Comparison of ENCODE assay signal across 9 mouse cellular contexts in the genomic region with DNA sequence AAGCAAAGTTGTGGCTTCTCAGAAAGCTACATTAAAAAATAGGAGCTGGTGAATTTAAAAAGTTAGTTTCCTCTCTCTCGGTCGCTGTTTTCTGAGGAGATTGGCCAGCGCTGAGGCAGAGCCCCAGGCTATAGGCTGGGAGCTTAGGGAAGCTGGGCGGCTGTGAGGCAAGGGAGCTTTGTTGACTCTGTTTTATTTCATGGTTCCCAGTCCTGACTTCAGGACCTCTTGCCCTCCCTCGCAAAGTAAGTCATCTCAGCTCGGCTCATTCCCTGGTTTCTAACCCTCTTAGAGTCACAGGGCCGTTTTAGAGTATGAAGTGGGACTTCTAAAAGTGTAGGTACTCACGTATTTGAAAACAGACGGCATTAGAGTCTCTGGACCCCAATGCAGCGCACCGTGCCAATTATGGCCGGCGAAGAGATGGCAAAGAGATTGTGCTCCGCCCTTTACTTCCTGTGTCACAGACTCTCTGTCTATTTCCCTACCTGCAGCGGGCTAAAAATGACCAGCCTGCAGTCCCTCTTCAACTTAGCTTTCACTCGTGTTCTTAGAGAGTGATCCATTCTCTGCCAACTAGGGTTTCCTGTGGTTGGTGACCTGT. TPM values are rescaled to one million over a fixed set of nuclear protein-coding genes. Genes with fewer than 3 reads are reported as not detected.
DNase-seq lines count a peak whose midpoint lies in the region; ATAC-seq lines count a peak whose summit lies in the region.
"Had no signal": no experiment of that assay in that cellular context is flagged by ENCODE, and none has a peak within 500 bp of the region (broad histone marks: within the 10 kb centered on the region; RNA-seq: fewer than 3 reads in every experiment).

No protein-coding gene starts in this region.

- no peak for DNase-seq in kidney, adult 9 months
- DNase-seq in hindbrain, embryonic 14.5 days (ENCODE audit: low spot score): no peak
- no peak for DNase-seq in c-Kit-positive CD71-positive TER-119-positive erythroid progenitor cells, embryonic 14.5 days (ENCODE audit: low spot score)
- DNase-seq in right cerebral cortex, postnatal 36 days (ENCODE audit: low spot score in 2 of 2): no peak
- no peak for DNase-seq in gastrocnemius, postnatal 4 days (ENCODE audit: low spot score in 2 of 2)

- peak overlapping the region; percentile 47; the same call in 1 of the 2 replicates for H3K9ac ChIP-seq in kidney, embryonic 14.5 days (ENCODE audit: low read depth, low read length)
- peak overlapping the region; percentile 68 for H3K9ac ChIP-seq in hindbrain, embryonic 14.5 days
- peak overlapping the region; percentile 67 for H3K9ac ChIP-seq in midbrain, embryonic 13.5 days (replicated peaks)

- peaks cover 16% of the 10 kb centered on the region; the same call in 1 of the 2 replicates for H3K4me1 ChIP-seq in kidney, embryonic 14.5 days (ENCODE audit: control insufficient read depth, insufficient read depth, low read length)
- H3K4me1 ChIP-seq in brown adipose tissue, adult 24 weeks (ENCODE audit: control insufficient read depth, insufficient read depth, insufficient read length, low read length): no peaks in the 10 kb centered on the region
- peaks cover 36% of the 10 kb centered on the region for H3K4me1 ChIP-seq in hindbrain, embryonic 14.5 days (replicated peaks; ENCODE audit: control insufficient read depth, insufficient read depth, low read length)
- peaks cover 49% of the 10 kb centered on the region for H3K4me1 ChIP-seq in midbrain, embryonic 13.5 days (replicated peaks)

- 20% methylated on average over 16 of the region's 16 CpGs for WGBS in kidney, embryonic 14.5 days
- 25% methylated on average over 16 of the region's 16 CpGs for WGBS in hindbrain, embryonic 14.5 days
- 23% methylated on average over 16 of the region's 16 CpGs for WGBS in midbrain, embryonic 13.5 days

- peak overlapping the region; percentile 90 for H3K4me2 ChIP-seq in kidney, embryonic 14.5 days (replicated peaks; ENCODE audit: low read depth, low read length)
- H3K4me2 ChIP-seq in hindbrain, embryonic 14.5 days (replicated peaks): peak overlapping the region; percentile 96
- peak overlapping the region; percentile 93 for H3K4me2 ChIP-seq in midbrain, embryonic 13.5 days (replicated peaks)

- H3K36me3 ChIP-seq in kidney, embryonic 14.5 days (ENCODE audit: control insufficient read depth, insufficient read depth, low read length): no peaks in the 10 kb centered on the region
- no peaks in the 10 kb centered on the region for H3K36me3 ChIP-seq in hindbrain, embryonic 14.5 days (replicated peaks; ENCODE audit: control insufficient read depth, insufficient read depth)
- H3K36me3 ChIP-seq in midbrain, embryonic 13.5 days: no peaks in the 10 kb centered on the region

- H3K27me3 ChIP-seq in kidney, embryonic 14.5 days (ENCODE audit: control insufficient read depth, insufficient read depth, low read length): no peaks in the 10 kb centered on the region
- no peaks in the 10 kb centered on the region for H3K27me3 ChIP-seq in hindbrain, embryonic 14.5 days (ENCODE audit: control insufficient read depth, insufficient read depth, low read length)
- H3K27me3 ChIP-seq in midbrain, embryonic 13.5 days: peaks cover 2% of the 10 kb centered on the region; the same call in 1 of the 2 replicates
- H3K27me3 ChIP-seq: Patski had no signal

- ATAC-seq in kidney, embryonic 14.5 days (ENCODE audit: low FRiP score, low TSS enrichment): no peak
- ATAC-seq in hindbrain, embryonic 14.5 days (ENCODE audit: low FRiP score): no peak
- ATAC-seq in midbrain, embryonic 13.5 days: no peak
- ATAC-seq: Patski had no signal

- H3K27ac ChIP-seq in kidney, embryonic 14.5 days (ENCODE audit: low read depth, low read length): peak overlapping the region; percentile 19; the same call in 1 of the 2 replicates
- peak overlapping the region; percentile 61 for H3K27ac ChIP-seq in brown adipose tissue, adult 24 weeks (replicated peaks; ENCODE audit: low read depth, low read length)
- H3K27ac ChIP-seq in hindbrain, embryonic 14.5 days: peak overlapping the region; percentile 44; the same call in 1 of the 2 replicates
- H3K27ac ChIP-seq in midbrain, embryonic 13.5 days: peak overlapping the region; percentile 53

- no peaks in the 10 kb centered on the region for H3K9me3 ChIP-seq in kidney, embryonic 14.5 days (ENCODE audit: control insufficient read depth, low read length)
- no peaks in the 10 kb centered on the region for H3K9me3 ChIP-seq in hindbrain, embryonic 14.5 days (ENCODE audit: control insufficient read depth, low read length)
- no peaks in the 10 kb centered on the region for H3K9me3 ChIP-seq in midbrain, embryonic 13.5 days

- H3K4me3 ChIP-seq in kidney, embryonic 14.5 days (ENCODE audit: low read length): peak overlapping the region; percentile 47
- H3K4me3 ChIP-seq in brown adipose tissue, adult 24 weeks (ENCODE audit: insufficient read depth, low read depth, low read length): peak overlapping the region; percentile 60
- peak overlapping the region; percentile 56 for H3K4me3 ChIP-seq in hindbrain, embryonic 14.5 days (replicated peaks; ENCODE audit: low read length)
- peak overlapping the region; percentile 59 for H3K4me3 ChIP-seq in midbrain, embryonic 13.5 days (replicated peaks)

RNA-seq across cellular contexts. Expression of a gene that starts 0.6 kb away (rescaled TPM):
- polyA plus RNA-seq in kidney, embryonic 14.5 days (2014; fragmentation: Nextera tagmentation; extraction: Ambion mirVana): 5.4 and 7.8 TPM in 2 replicates
- 3.6 and 4.2 TPM in 2 replicates for polyA plus RNA-seq in brown adipose tissue, adult 24 weeks (2012; ENCODE audit: insufficient read depth, insufficient read length, missing spikeins)
- polyA plus RNA-seq in hindbrain, embryonic 14.5 days (2014; fragmentation: Nextera tagmentation; extraction: Ambion mirVana): 30.3 and 33.1 TPM in 2 replicates
- 15.3 and 21.8 TPM in 2 replicates for polyA plus RNA-seq in midbrain, embryonic 13.5 days (2015; fragmentation: Nextera tagmentation; extraction: Ambion mirVana)
- 10 to 100 TPM; 14.5 to 14.7 TPM for total RNA-seq in gastrocnemius, postnatal 4 days (2021)

RNA-seq across cellular contexts. Expression of a gene that starts 24.0 kb away (rescaled TPM):
- polyA plus RNA-seq in kidney, embryonic 14.5 days (2014; fragmentation: Nextera tagmentation; extraction: Ambion mirVana): 23.1 and 27.5 TPM in 2 replicates
- polyA plus RNA-seq in brown adipose tissue, adult 24 weeks (2012; ENCODE audit: insufficient read depth, insufficient read length, missing spikeins): 39.6 and 45.2 TPM in 2 replicates
- polyA plus RNA-seq in hindbrain, embryonic 14.5 days (2014; fragmentation: Nextera tagmentation; extraction: Ambion mirVana): 8.2 and 8.7 TPM in 2 replicates
- 5.0 and 6.0 TPM in 2 replicates for polyA plus RNA-seq in midbrain, embryonic 13.5 days (2015; fragmentation: Nextera tagmentation; extraction: Ambion mirVana)
- 10 to 100 TPM; 11.5 to 14.1 TPM for total RNA-seq in gastrocnemius, postnatal 4 days (2021)

RNA-seq across cellular contexts. Expression of a gene that starts 42.3 kb away (rescaled TPM):
- 1.4 and 1.8 TPM in 2 replicates for polyA plus RNA-seq in kidney, embryonic 14.5 days (2014; fragmentation: Nextera tagmentation; extraction: Ambion mirVana)
- not detected in 2 replicates for polyA plus RNA-seq in brown adipose tissue, adult 24 weeks (2012; ENCODE audit: insufficient read depth, insufficient read length, missing spikeins)
- polyA plus RNA-seq in hindbrain, embryonic 14.5 days (2014; fragmentation: Nextera tagmentation; extraction: Ambion mirVana): 1.5 and 3.1 TPM in 2 replicates
- 0.10 and 0.23 TPM in 2 replicates for polyA plus RNA-seq in midbrain, embryonic 13.5 days (2015; fragmentation: Nextera tagmentation; extraction: Ambion mirVana)
- total RNA-seq in gastrocnemius, postnatal 4 days (2021): 1 to 10 TPM; 2.3 to 6.3 TPM

RNA-seq across cellular contexts. Expression of a gene that starts 45.6 kb away (rescaled TPM):
- 187 and 240 TPM in 2 replicates for polyA plus RNA-seq in kidney, embryonic 14.5 days (2014; fragmentation: Nextera tagmentation; extraction: Ambion mirVana)
- 10.3 and 10.9 TPM in 2 replicates for polyA plus RNA-seq in brown adipose tissue, adult 24 weeks (2012; ENCODE audit: insufficient read depth, insufficient read length, missing spikeins)
- 138 and 146 TPM in 2 replicates for polyA plus RNA-seq in hindbrain, embryonic 14.5 days (2014; fragmentation: Nextera tagmentation; extraction: Ambion mirVana)
- polyA plus RNA-seq in midbrain, embryonic 13.5 days (2015; fragmentation: Nextera tagmentation; extraction: Ambion mirVana): 237 and 241 TPM in 2 replicates
- 10 to 100 TPM; 29.6 to 30.9 TPM for total RNA-seq in gastrocnemius, postnatal 4 days (2021)
